Mouse (Mus musculus): Measurements from ENCODE around the gene 2510009E07Rik. TPM values are rescaled to one million over a fixed set of nuclear protein-coding genes. Genes with fewer than 3 reads are reported as not detected.

The 2510009E07Rik gene
- total and polyA plus RNA-seq, 3 experiments, result not detected

- Histone ChIP-seq H3K27me3 (replicated peaks) (no peaks in the 10 kb centered on the region), H3K9ac (ENCODE audit: insufficient read depth, low read depth) (no peak overlapping the region), H3K79me2 (replicated peaks; ENCODE audit: control insufficient read depth, extremely low read depth, insufficient read depth, poor library complexity, severe bottlenecking) (no peaks in the 10 kb centered on the region), H3K36me3 (replicated peaks in 1 of 2; ENCODE audit: control insufficient read depth in 1 of 2, insufficient read depth in 1 of 2, low read length in 1 of 2) (no peaks in the 10 kb centered on the region), H3K27ac (ENCODE audit: insufficient read depth, low read depth) (no peak overlapping the region), H3K9me3 (replicated peaks; ENCODE audit: low read length) (no peaks in the 10 kb centered on the region), H3K4me1 (ENCODE audit: control insufficient read depth in 1 of 2, insufficient read depth in 2 of 2) (peaks cover 5 to 18% of the 10 kb centered on the region in 2 experiments), H3K4me2 (ENCODE audit: insufficient read depth, low read depth, poor library complexity, severe bottlenecking) (no peak overlapping the region), H3K4me3 (replicated peaks in 1 of 3; ENCODE audit: low read depth in 2 of 3, low read length in 2 of 3, poor library complexity in 1 of 3) (no peak overlapping the region)
- in situ Hi-C loops (cut with MboI; ENCODE audit: low pct_ligation_motif_present, low pct_unique_long_range_greater_than_20kb, low sequenced_read_pairs) (no loop called here), dilution Hi-C loops (cut with MboI; ENCODE audit: extremely low pct_ligation_motif_present, extremely low pct_unique_long_range_greater_than_20kb, low sequenced_read_pairs) (no loop called here)
- no peak for TF ChIP-seq UBTF (IDR thresholded peaks at IDR 0.05; ENCODE audit: low read depth, low read length)
- peak in 1 of 2 experiments; percentile 18; a peak in 1 of 4 replicates for TF ChIP-seq CTCF (conservative IDR thresholded peaks at IDR 0.05 in 1 of 2, IDR thresholded peaks at IDR 0.05 in 1 of 2; ENCODE audit: low read depth in 2 of 2, low read length in 2 of 2)
- DNase-seq (ENCODE audit: extremely low read depth), result no peak
These were observed 43.3 kb downstream of the 2510009E07Rik start for GRCm38 (mm10) chr16:21651161-21651560.

DNA sequence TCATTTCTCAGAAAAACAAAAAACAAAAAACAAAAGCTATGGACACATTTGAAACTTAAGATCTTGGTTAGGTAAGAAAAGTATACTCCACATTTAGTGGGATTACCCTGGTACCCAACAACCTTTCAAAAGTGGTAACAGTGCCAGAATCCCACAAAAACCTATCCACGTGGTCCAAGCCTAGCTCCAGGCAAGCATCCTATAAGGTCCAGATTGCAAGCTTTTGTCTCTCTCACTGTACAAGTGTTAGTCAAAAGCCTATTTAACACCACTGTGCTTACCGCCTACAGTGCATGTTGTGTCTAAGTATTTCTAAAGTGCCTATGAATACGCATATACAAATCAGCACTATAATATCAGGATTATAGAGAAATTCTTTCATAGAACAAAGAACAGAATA lies 44.2 kb downstream of the 2510009E07Rik start:
- Histone ChIP-seq H3K27me3 (replicated peaks) (no peaks in the 10 kb centered on the region), H3K9ac (ENCODE audit: insufficient read depth, low read depth) (no peak overlapping the region), H3K36me3 (replicated peaks in 1 of 2; ENCODE audit: control insufficient read depth in 1 of 2, insufficient read depth in 1 of 2, low read length in 1 of 2) (no peaks in the 10 kb centered on the region), H3K27ac (ENCODE audit: insufficient read depth, low read depth) (no peak overlapping the region), H3K4me3 (replicated peaks in 1 of 3; ENCODE audit: low read depth in 2 of 3, low read length in 2 of 3, poor library complexity in 1 of 3) (no peak overlapping the region), H3K4me2 (ENCODE audit: insufficient read depth, low read depth, poor library complexity, severe bottlenecking) (no peak overlapping the region), H3K4me1 (ENCODE audit: control insufficient read depth in 1 of 2, insufficient read depth in 2 of 2) (peaks cover 5 to 19% of the 10 kb centered on the region in 2 experiments), H3K79me2 (replicated peaks; ENCODE audit: control insufficient read depth, extremely low read depth, insufficient read depth, poor library complexity, severe bottlenecking) (no peaks in the 10 kb centered on the region), H3K9me3 (replicated peaks; ENCODE audit: low read length) (no peaks in the 10 kb centered on the region)
- DNase-seq (ENCODE audit: extremely low read depth), result no peak
- dilution Hi-C loops (cut with MboI; ENCODE audit: extremely low pct_ligation_motif_present, extremely low pct_unique_long_range_greater_than_20kb, low sequenced_read_pairs) (no loop called here), in situ Hi-C loops (cut with MboI; ENCODE audit: low pct_ligation_motif_present, low pct_unique_long_range_greater_than_20kb, low sequenced_read_pairs) (no loop called here)
- no peak for TF ChIP-seq POLR2A (IDR thresholded peaks at IDR 0.05; ENCODE audit: low read depth, low read length)

GRCm38 (mm10) chr16:21648800-21649199 lies 45.7 kb downstream of the 2510009E07Rik start:
- H3K79me2 ChIP-seq (replicated peaks; ENCODE audit: control insufficient read depth, extremely low read depth, insufficient read depth, poor library complexity, severe bottlenecking), result no peaks in the 10 kb centered on the region
- in situ Hi-C loops (cut with MboI; ENCODE audit: low pct_ligation_motif_present, low pct_unique_long_range_greater_than_20kb, low sequenced_read_pairs) (no loop called here), dilution Hi-C loops (cut with MboI; ENCODE audit: extremely low pct_ligation_motif_present, extremely low pct_unique_long_range_greater_than_20kb, low sequenced_read_pairs) (no loop called here)
- no peaks in the 10 kb centered on the region for H3K9me3 ChIP-seq (replicated peaks; ENCODE audit: low read length)
- peaks cover 5 to 34% of the 10 kb centered on the region in 2 experiments for H3K4me1 ChIP-seq (ENCODE audit: control insufficient read depth in 1 of 2, insufficient read depth in 2 of 2)
- DNase-seq (ENCODE audit: extremely low read depth), result no peak
- H3K4me2 ChIP-seq (ENCODE audit: insufficient read depth, low read depth, poor library complexity, severe bottlenecking), result no peak overlapping the region
- TF ChIP-seq MAX (IDR thresholded peaks at IDR 0.05; ENCODE audit: low read length) (no peak), IRF4 (IDR thresholded peaks at IDR 0.05; ENCODE audit: low read depth, low read length) (no peak), PAX5 (IDR thresholded peaks at IDR 0.05; ENCODE audit: low read length) (no peak), NELFE (IDR thresholded peaks at IDR 0.05; ENCODE audit: low read depth, low read length) (no peak), ZNF384 (IDR thresholded peaks at IDR 0.05; ENCODE audit: low read depth, low read length) (no peak), CHD1 (IDR thresholded peaks at IDR 0.05; ENCODE audit: low read depth, low read length) (no peak), CTCF (conservative IDR thresholded peaks at IDR 0.05 in 1 of 2, IDR thresholded peaks at IDR 0.05 in 1 of 2; ENCODE audit: low read depth in 2 of 2, low read length in 2 of 2) (no peak), HCFC1 (IDR thresholded peaks at IDR 0.05; ENCODE audit: low read depth, low read length) (no peak), NRF1 (IDR thresholded peaks at IDR 0.05; ENCODE audit: low read depth, low read length) (no peak), E2F4 (IDR thresholded peaks at IDR 0.05; ENCODE audit: insufficient replicate concordance, low read depth, low read length) (no peak), USF1 (IDR thresholded peaks at IDR 0.05; ENCODE audit: low read depth, low read length) (no peak), RAD21 (IDR thresholded peaks at IDR 0.05; ENCODE audit: low read depth, low read length) (no peak), JUN (IDR thresholded peaks at IDR 0.05; ENCODE audit: insufficient read depth, low read depth, low read length) (no peak), USF2 (conservative IDR thresholded peaks at IDR 0.05; ENCODE audit: low read depth, low read length) (no peak), MYC (IDR thresholded peaks at IDR 0.05; ENCODE audit: low read depth, low read length) (no peak), SMC3 (IDR thresholded peaks at IDR 0.05; ENCODE audit: low read depth, low read length) (no peak)
- H3K27me3 ChIP-seq (replicated peaks), result no peaks in the 10 kb centered on the region
- H3K4me3 ChIP-seq (replicated peaks in 1 of 3; ENCODE audit: low read depth in 2 of 3, low read length in 2 of 3, poor library complexity in 1 of 3), result no peak overlapping the region
- no peak overlapping the region for H3K27ac ChIP-seq (ENCODE audit: insufficient read depth, low read depth)
- no peak overlapping the region for H3K9ac ChIP-seq (ENCODE audit: insufficient read depth, low read depth)
- peaks cover 0 to 6% of the 10 kb centered on the region in 2 experiments for H3K36me3 ChIP-seq (replicated peaks in 1 of 2; ENCODE audit: control insufficient read depth in 1 of 2, insufficient read depth in 1 of 2, low read length in 1 of 2)
